ENCODE assay signal across 8 mouse cellular contexts in genomic region chr11:115708209-115708876, GRCm38 (mm10). TPM values are rescaled to one million over a fixed set of nuclear protein-coding genes. Genes with fewer than 3 reads are reported as not detected.
DNase-seq lines count a peak whose midpoint lies in the region; ATAC-seq and TF ChIP-seq lines count a peak whose summit lies in the region.

TSS of gene Grb2 (minus strand) at chr11:115708597.

- peak; percentile 97 for ATAC-seq in embryonic facial prominence, embryonic 15.5 days (ENCODE audit: insufficient number of reproducible peaks, low FRiP score, low TSS enrichment, low read depth)
- peak; percentile 96 for ATAC-seq in limb, embryonic 14.5 days (ENCODE audit: low FRiP score, low read depth)
- peak; percentile 96 for ATAC-seq in midbrain, postnatal 0 days (ENCODE audit: low FRiP score)

- no peaks in the 10 kb centered on the region for H3K27me3 ChIP-seq in embryonic facial prominence, embryonic 15.5 days
- no peaks in the 10 kb centered on the region for H3K27me3 ChIP-seq in limb, embryonic 14.5 days (ENCODE audit: control insufficient read depth, insufficient read depth, low read length)
- H3K27me3 ChIP-seq in midbrain, postnatal 0 days (ENCODE audit: insufficient read depth, low read length): no peaks in the 10 kb centered on the region

- under 1% methylated on average over 72 of the region's 91 CpGs for WGBS in bone marrow, adult 2 months
- WGBS in embryonic facial prominence, embryonic 15.5 days: under 1% methylated on average over 70 of the region's 91 CpGs
- WGBS in limb, embryonic 14.5 days: under 1% methylated on average over 57 of the region's 91 CpGs
- WGBS in midbrain, postnatal 0 days: under 1% methylated on average over 79 of the region's 91 CpGs

- no peaks in the 10 kb centered on the region for H3K36me3 ChIP-seq in embryonic facial prominence, embryonic 15.5 days
- no peaks in the 10 kb centered on the region for H3K36me3 ChIP-seq in limb, embryonic 14.5 days (ENCODE audit: control insufficient read depth, insufficient read depth, low read length)
- no peaks in the 10 kb centered on the region for H3K36me3 ChIP-seq in midbrain, postnatal 0 days (ENCODE audit: insufficient read depth, low read length)

- DNase-seq in 416B (ENCODE audit: low read depth): peak; percentile 97
- DNase-seq in heart, adult 8-10 months (ENCODE audit: low spot score): peak; percentile 94
- peak; percentile 97 for DNase-seq in kidney, adult 9 months
- DNase-seq in limb, embryonic 14.5 days (ENCODE audit: low spot score): peak; percentile 94
- DNase-seq in midbrain, postnatal 0 days (ENCODE audit: low spot score): peak; percentile 97
- peak; percentile 98 for DNase-seq in spleen, postnatal 14 days (ENCODE audit: low spot score in 2 of 2)

- no peak for TF ChIP-seq CTCF in bone marrow, adult 2 months (IDR thresholded peaks at IDR 0.05; ENCODE audit: control insufficient read depth, insufficient read depth, low read length)
- TF ChIP-seq CTCF in midbrain, postnatal 0 days (IDR thresholded peaks at IDR 0.05): no peak

- TF ChIP-seq POLR2A in bone marrow, adult 2 months (IDR thresholded peaks at IDR 0.05; ENCODE audit: borderline replicate concordance, control insufficient read depth, low read depth, low read length): peak; percentile 86; the same call in 1 of the 2 replicates
- no peak; the same call in 1 of the 2 replicates for TF ChIP-seq POLR2A in limb, embryonic 14.5 days (IDR thresholded peaks at IDR 0.05; ENCODE audit: borderline replicate concordance, extremely low read depth, insufficient read depth, insufficient read length)

- no peaks in the 10 kb centered on the region for H3K9me3 ChIP-seq in embryonic facial prominence, embryonic 15.5 days (replicated peaks)
- H3K9me3 ChIP-seq in limb, embryonic 14.5 days (ENCODE audit: control insufficient read depth, low read length): no peaks in the 10 kb centered on the region
- H3K9me3 ChIP-seq in midbrain, postnatal 0 days (ENCODE audit: low read length): no peaks in the 10 kb centered on the region

- H3K4me2 ChIP-seq in embryonic facial prominence, embryonic 15.5 days (replicated peaks): peak within 1 kb of the TSS; percentile 77
- H3K4me2 ChIP-seq in limb, embryonic 14.5 days (replicated peaks; ENCODE audit: low read depth, low read length, severe bottlenecking): peak within 1 kb of the TSS; percentile 92
- peak within 1 kb of the TSS; percentile 65 for H3K4me2 ChIP-seq in midbrain, postnatal 0 days (ENCODE audit: low read depth, low read length, poor library complexity, severe bottlenecking)

- H3K4me3 ChIP-seq in bone marrow, adult 2 months (replicated peaks; ENCODE audit: control insufficient read depth, low read depth, low read length): peak within 1 kb of the TSS; percentile 75
- peak within 1 kb of the TSS; percentile 96 for H3K4me3 ChIP-seq in embryonic facial prominence, embryonic 15.5 days (replicated peaks)
- peak within 1 kb of the TSS; percentile 98 for H3K4me3 ChIP-seq in limb, embryonic 14.5 days (replicated peaks; ENCODE audit: low read length)
- peak within 1 kb of the TSS; percentile 99 for H3K4me3 ChIP-seq in midbrain, postnatal 0 days (ENCODE audit: low read depth, low read length)

- H3K9ac ChIP-seq in embryonic facial prominence, embryonic 15.5 days: peak within 1 kb of the TSS; percentile 96
- H3K9ac ChIP-seq in limb, embryonic 14.5 days (ENCODE audit: low read depth, low read length, severe bottlenecking): peak within 1 kb of the TSS; percentile 97
- H3K9ac ChIP-seq in midbrain, postnatal 0 days (replicated peaks; ENCODE audit: low read length, poor library complexity, severe bottlenecking): peak within 1 kb of the TSS; percentile 97

- peaks cover 7% of the 10 kb centered on the region; the same call in 1 of the 2 replicates for H3K4me1 ChIP-seq in bone marrow, adult 2 months (ENCODE audit: control insufficient read depth, insufficient read depth, low read length)
- peaks cover 31% of the 10 kb centered on the region for H3K4me1 ChIP-seq in embryonic facial prominence, embryonic 15.5 days
- H3K4me1 ChIP-seq in limb, embryonic 14.5 days (ENCODE audit: control insufficient read depth, insufficient read depth, low read length): peaks cover 10% of the 10 kb centered on the region; the same call in 1 of the 2 replicates
- peaks cover 5% of the 10 kb centered on the region; the same call in 1 of the 2 replicates for H3K4me1 ChIP-seq in midbrain, postnatal 0 days (ENCODE audit: insufficient read depth, low read length)

- H3K27ac ChIP-seq in bone marrow, adult 2 months (ENCODE audit: control insufficient read depth, insufficient read depth, low read depth, low read length, poor library complexity): peak within 1 kb of the TSS; percentile 99
- peak within 1 kb of the TSS; percentile 92 for H3K27ac ChIP-seq in embryonic facial prominence, embryonic 15.5 days (replicated peaks)
- H3K27ac ChIP-seq in limb, embryonic 14.5 days (replicated peaks; ENCODE audit: low read depth, low read length): peak within 1 kb of the TSS; percentile 89
- H3K27ac ChIP-seq in midbrain, postnatal 0 days (ENCODE audit: low read depth, low read length): peak within 1 kb of the TSS; percentile 96

RNA-seq across cellular contexts. Expression of gene Grb2, which starts in this region (rescaled TPM):
- 35.9 and 53.6 TPM in 2 replicates for polyA plus RNA-seq in bone marrow, adult 2 months (2011; ENCODE audit: insufficient read depth, insufficient read length, low replicate concordance, missing spikeins)
- polyA plus RNA-seq in embryonic facial prominence, embryonic 15.5 days (2015; fragmentation: Nextera tagmentation; extraction: Ambion mirVana): 94.9 and 114 TPM in 2 replicates
- total RNA-seq in heart, adult 8-10 months (2022): 100 to 1,000 TPM in 3 of 4 experiments, 10 to 100 TPM in 1; 93.7 to 126 (median 111) TPM
- polyA plus RNA-seq in limb, embryonic 14.5 days (2012; rRNA removed): 61.5 and 62.7 TPM in 2 replicates
- polyA plus RNA-seq in limb, embryonic 14.5 days (2014; fragmentation: Nextera tagmentation; extraction: Ambion mirVana): 53.8 and 58.0 TPM in 2 replicates
- total RNA-seq in midbrain, postnatal 0 days (2014; rRNA removed): 85.8 and 87.0 TPM in 2 replicates
- polyA plus RNA-seq in midbrain, postnatal 0 days (2015; fragmentation: Nextera tagmentation; extraction: Ambion mirVana): 153 and 158 TPM in 2 replicates

Comparison
In these comparisons a context has a peak if more than half of its experiments do, and no peak if none do; other contexts are left out.
1. Peak in every context shown above with its lines: DNase-seq, ATAC-seq, H3K4me3 ChIP-seq and H3K27ac ChIP-seq.